In the genomic region with DNA sequence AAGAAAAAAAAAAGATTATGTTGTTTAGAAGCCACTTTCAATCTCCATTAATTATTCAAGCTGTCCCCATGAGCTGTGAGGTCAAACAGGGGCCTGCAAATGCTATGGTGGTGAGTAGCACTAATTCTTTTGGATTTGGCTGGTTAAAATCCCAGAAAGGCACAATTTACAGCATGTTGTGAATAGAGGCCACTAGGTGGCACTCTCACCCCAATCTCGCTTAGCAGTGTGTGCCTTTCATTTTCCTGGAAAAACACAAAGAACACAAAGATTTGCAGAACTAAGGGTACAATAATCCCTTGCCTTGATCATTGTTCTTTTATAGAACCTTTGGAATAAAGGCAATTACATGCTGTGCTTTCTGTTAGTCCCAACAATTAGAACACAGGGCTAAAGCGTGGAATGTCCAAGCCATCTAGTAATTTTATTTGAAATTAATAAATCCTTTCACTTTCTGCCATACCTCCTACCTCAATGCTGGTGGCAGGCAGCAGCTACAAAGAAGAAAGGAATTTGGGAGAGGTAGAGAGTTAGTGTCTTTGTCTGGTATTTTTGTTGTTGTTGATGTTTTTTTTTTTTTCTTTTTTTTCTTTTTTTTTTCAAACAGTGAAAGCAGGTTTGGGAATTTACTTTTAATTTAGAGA, we compare ENCODE assay signal across 7 mouse cellular contexts.
A peak's percentile ranks its signal among the peaks of the same experiment; 100 is the strongest.
DNase-seq lines count a peak whose midpoint lies in the region; ATAC-seq and TF ChIP-seq lines count a peak whose summit lies in the region.

No protein-coding gene starts in this region.

- ATAC-seq in embryonic facial prominence, embryonic 14.5 days (ENCODE audit: low read depth): peak; percentile 50; the same call in 1 of the 2 replicates
- peak; percentile 52 for ATAC-seq in inflammation-experienced regulatory T-cells, adult 6 months
- no peak for ATAC-seq in liver, postnatal 0 days

- H3K4me1 ChIP-seq in embryonic facial prominence, embryonic 14.5 days (ENCODE audit: control insufficient read depth, insufficient read depth, low read length): no peaks in the 10 kb centered on the region
- no peaks in the 10 kb centered on the region for H3K4me1 ChIP-seq in liver, postnatal 0 days (ENCODE audit: insufficient read depth)

- no peak for TF ChIP-seq EP300 in liver, postnatal 0 days (IDR thresholded peaks at IDR 0.05; ENCODE audit: low read depth)

- TF ChIP-seq CTCF in liver, postnatal 0 days (IDR thresholded peaks at IDR 0.05; ENCODE audit: low read depth): peak; percentile 74

- H3K4me2 ChIP-seq in embryonic facial prominence, embryonic 14.5 days (ENCODE audit: low read depth, low read length): no peak overlapping the region
- no peak overlapping the region for H3K4me2 ChIP-seq in liver, postnatal 0 days (ENCODE audit: low read depth, low read length)

- no peaks in the 10 kb centered on the region for H3K27me3 ChIP-seq in embryonic facial prominence, embryonic 14.5 days (replicated peaks; ENCODE audit: control insufficient read depth, insufficient read depth, low read length)
- H3K27me3 ChIP-seq in liver, postnatal 0 days (ENCODE audit: insufficient read depth, low read length): no peaks in the 10 kb centered on the region

- no peaks in the 10 kb centered on the region for H3K9me3 ChIP-seq in embryonic facial prominence, embryonic 14.5 days (ENCODE audit: control insufficient read depth, low read length)
- no peaks in the 10 kb centered on the region for H3K9me3 ChIP-seq in liver, postnatal 0 days (ENCODE audit: low read length)

- H3K4me3 ChIP-seq in embryonic facial prominence, embryonic 14.5 days (ENCODE audit: low read depth, low read length): no peak overlapping the region
- no peak overlapping the region for H3K4me3 ChIP-seq in liver, postnatal 0 days (ENCODE audit: low read depth, low read length)

- peak; percentile 48 for DNase-seq in testis, postnatal 10 days (ENCODE audit: low spot score)
- no peak for DNase-seq in testis, postnatal 14 days (ENCODE audit: low spot score)
- DNase-seq in adrenal gland, postnatal 36 days: peak; percentile 23 to 33
- DNase-seq in embryonic facial prominence, embryonic 14.5 days (ENCODE audit: low spot score): peak; percentile 72
- peak; percentile 27 for DNase-seq in liver, postnatal 0 days
- peak; percentile 23 for DNase-seq in retina, postnatal 7 days (ENCODE audit: low read depth, low spot score)

- no peak overlapping the region for H3K9ac ChIP-seq in embryonic facial prominence, embryonic 14.5 days (ENCODE audit: low read depth, low read length)
- H3K9ac ChIP-seq in liver, postnatal 0 days (replicated peaks): no peak overlapping the region

- WGBS in embryonic facial prominence, embryonic 14.5 days: 29% methylated on average over 2 of the region's 2 CpGs
- WGBS in liver, postnatal 0 days (ENCODE audit: insufficient replicate concordance): 43% methylated on average over 2 of the region's 2 CpGs

- H3K36me3 ChIP-seq in embryonic facial prominence, embryonic 14.5 days (ENCODE audit: control insufficient read depth, insufficient read depth, low read length): no peaks in the 10 kb centered on the region
- no peaks in the 10 kb centered on the region for H3K36me3 ChIP-seq in liver, postnatal 0 days (replicated peaks; ENCODE audit: insufficient read depth, low read length)

- H3K27ac ChIP-seq in embryonic facial prominence, embryonic 14.5 days (replicated peaks; ENCODE audit: low read depth, low read length): no peak overlapping the region
- no peak overlapping the region for H3K27ac ChIP-seq in liver, postnatal 0 days (ENCODE audit: low read depth)
